Mouse (Mus musculus) stomach, postnatal 0 days (tissue): ENCODE measurements around the gene Zfp51. TPM values are rescaled to one million over a fixed set of nuclear protein-coding genes. Genes with fewer than 3 reads are reported as not detected.
"Not testable (repeated sequence)": the region's sequence is repeated elsewhere in the genome, so short reads cannot be mapped to it uniquely, and the experiment has no call there.

ENCODE experiments used
- ATAC-seq: fragments of 200-750 bp; cut with Nextera tagmentation; 2 replicates; pipeline ENCODE4 v1.8.0; 2017; ENCODE audit not compliant: low FRiP score, low TSS enrichment
- DNase-seq: peaks from one replicate; pipeline ENCODE4 v3.0.0-alpha.2; 2016; ENCODE audit warnings: low spot score
- H3K27ac ChIP-seq: fragments of 300-500 bp; sonication (generic); replicated peaks from 2 replicates; pipeline ENCODE4 v1.5.1; 2014; ENCODE audit warnings: mild to moderate bottlenecking, control low read depth
- H3K27me3 ChIP-seq: fragments of 300-500 bp; sonication (generic); 2 replicates; pipeline ENCODE4 v1.6.1; 2014; ENCODE audit warnings: low read length; ENCODE audit not compliant: control insufficient read depth, insufficient read depth
- H3K36me3 ChIP-seq: fragments of 300-500 bp; sonication (generic); 2 replicates; pipeline ENCODE4 v1.6.1; 2014; ENCODE audit warnings: low read length, mixed read lengths; ENCODE audit not compliant: control insufficient read depth, insufficient read depth
- H3K4me1 ChIP-seq: fragments of 300-500 bp; sonication (generic); replicated peaks from 2 replicates; pipeline ENCODE4 v1.6.1; 2014; ENCODE audit warnings: antibody characterized with exemption; ENCODE audit not compliant: control insufficient read depth, insufficient read depth
- H3K4me2 ChIP-seq: fragments of 300-500 bp; sonication (generic); replicated peaks from 2 replicates; pipeline ENCODE4 v1.6.1; 2014; ENCODE audit warnings: low read depth, mild to moderate bottlenecking, control low read depth, moderate library complexity
- H3K4me3 ChIP-seq: fragments of 300-500 bp; sonication (generic); 2 replicates; pipeline ENCODE4 v1.5.1; 2014; ENCODE audit warnings: low read depth, low read length, control low read depth
- H3K9ac ChIP-seq: fragments of 300-500 bp; sonication (generic); 2 replicates; pipeline ENCODE4 v1.6.1; 2014; ENCODE audit warnings: mild to moderate bottlenecking, low read length, control low read depth, mixed read lengths
- H3K9me3 ChIP-seq: fragments of 300-500 bp; sonication (generic); 2 replicates; pipeline ENCODE4 v1.6.1; 2016; ENCODE audit warnings: low read length; ENCODE audit not compliant: control insufficient read depth
- CTCF ChIP-seq: IDR thresholded peaks from 2 replicates; pipeline ENCODE4 v1.5.1; 2016; ENCODE audit warnings: antibody characterized with exemption, low read depth, mild to moderate bottlenecking, moderate library complexity
- EP300 ChIP-seq: optimal IDR thresholded peaks from 2 replicates; pipeline ENCODE3; 2016; ENCODE audit warnings: antibody characterized with exemption
- WGBS: fragments of 180-500 bp; shearing (Covaris S2); extraction: QIAGEN DNeasy Blood & Tissue Kit; methylation state at CpG from one replicate; pipeline ENCODE4 v1.1.7; 2014; 5-methylcytosine and 5-hydroxymethylcytosine counted together
- polyA plus RNA-seq: library from polyadenylated mRNA; unstranded; fragments of >200 nt; fragmentation: Nextera tagmentation; extraction: Ambion mirVana; gene quantifications from 2 replicates; pipeline ENCODE4 v1.2.1, GENCODE M21; 2015

The Zfp51 gene
- 7.9 and 8.7 TPM in 2 replicates for polyA plus RNA-seq

DNA sequence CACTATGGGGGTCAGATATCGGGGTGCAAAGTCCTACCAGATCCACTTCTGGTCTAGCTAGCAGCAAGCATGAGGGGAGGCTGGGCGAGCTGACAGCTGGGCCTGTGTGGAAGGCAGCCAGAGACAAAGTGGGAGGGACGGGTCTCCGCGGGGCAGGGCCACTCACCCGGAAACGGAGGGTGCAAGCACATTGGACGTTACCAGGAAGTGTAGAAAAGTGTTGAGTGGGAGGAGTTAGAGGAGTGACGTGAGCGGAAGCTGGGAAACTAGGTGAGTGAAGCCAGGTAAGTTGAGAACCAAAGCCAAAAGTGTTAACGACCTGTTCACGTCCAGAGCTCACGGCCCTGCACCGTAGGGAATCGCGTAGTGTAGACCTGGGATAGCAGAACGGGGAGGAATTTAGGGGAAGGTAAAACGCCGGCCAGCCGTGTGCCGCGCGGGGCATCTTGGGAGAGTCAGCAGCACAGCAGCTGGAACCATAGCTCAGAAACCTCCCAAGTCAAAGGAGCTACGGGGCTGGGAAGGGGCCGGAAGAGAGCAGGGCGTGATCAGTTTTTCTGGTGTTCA is at the start of gene Zfp51:
Gene Zfp51, plus strand, starts transcription at position 237 of the 567 bp plus-strand sequence.
- Histone ChIP-seq H3K9me3 (no peaks in the 10 kb centered on the region), H3K9ac (peak within 1 kb of the TSS; percentile 65), H3K4me2 (peak within 1 kb of the TSS; percentile 64), H3K4me1 (0 out of 2 replicates have a peak, but pooled peaks cover 3% of the 10 kb centered on the region), H3K4me3 (peak within 1 kb of the TSS; percentile 56), H3K27ac (peak within 1 kb of the TSS; percentile 94), H3K36me3 (no peaks in the 10 kb centered on the region), H3K27me3 (no peaks in the 10 kb centered on the region)
- peak; percentile 96 for DNase-seq
- TF ChIP-seq CTCF (no peak), EP300 (no peak)
- 0% methylated on average over 26 of the region's 26 CpGs for WGBS
- peak; percentile 100 for ATAC-seq

DNA sequence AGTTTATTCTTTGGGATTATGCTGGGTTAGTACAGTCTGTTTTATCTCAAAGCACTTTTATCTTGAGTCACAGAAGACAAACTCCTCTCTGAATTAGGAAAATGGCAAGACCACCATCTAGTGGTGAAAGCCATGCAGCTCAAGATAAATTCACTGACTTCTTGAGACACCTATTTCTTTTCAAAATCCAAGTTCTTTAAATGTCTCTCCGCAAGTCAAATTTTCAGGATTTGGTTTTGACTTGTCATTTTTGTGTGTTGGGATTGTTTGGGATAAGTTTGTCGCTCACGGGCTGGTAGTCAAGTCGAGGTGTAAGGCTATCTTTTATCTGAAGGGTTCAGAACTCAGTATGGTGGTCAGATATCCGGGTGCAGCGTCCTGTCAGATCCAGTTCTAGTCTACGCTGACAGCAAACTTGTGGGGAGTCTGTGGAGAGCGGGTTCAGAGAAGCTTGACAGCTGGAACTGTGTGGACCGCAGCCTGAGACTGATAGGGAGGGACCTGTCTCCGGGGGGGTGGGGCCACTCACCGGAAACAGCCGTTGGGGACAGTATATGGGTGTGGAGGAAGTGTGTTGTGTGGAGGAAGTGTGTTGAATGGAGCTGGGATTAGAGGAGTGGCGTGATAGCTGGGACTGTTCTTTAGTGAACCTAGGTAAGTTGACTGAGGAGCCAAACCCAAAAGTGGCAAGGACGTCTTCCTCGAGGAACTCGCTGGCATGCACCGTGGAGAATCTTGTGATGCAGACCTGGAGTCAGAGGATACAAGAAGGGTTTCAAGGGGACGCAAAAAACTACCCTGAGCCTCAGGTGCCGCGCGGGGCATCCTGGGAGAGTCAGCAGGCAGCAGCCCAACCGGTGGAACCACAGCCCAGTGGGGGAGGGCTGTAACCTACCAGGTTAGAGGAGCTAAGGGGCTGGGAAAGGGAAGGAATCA is 27.2 kb upstream of the Zfp51 start, which contains the start of gene Zfp54:
Gene Zfp54, plus strand, starts transcription at position 564 of the 936 bp plus-strand sequence.
- peak within 1 kb of the TSS; percentile 64 for H3K9ac ChIP-seq
- TF ChIP-seq CTCF (peak; percentile 91), EP300 (no peak)
- no peaks in the 10 kb centered on the region for H3K9me3 ChIP-seq
- DNase-seq (peak; percentile 90), ATAC-seq (peak; percentile 100)
- H3K4me3 ChIP-seq, result peak within 1 kb of the TSS; percentile 48
- peak within 1 kb of the TSS; percentile 88 for H3K4me2 ChIP-seq
- H3K4me1 ChIP-seq, result no peaks in the 10 kb centered on the region
- H3K36me3 ChIP-seq, result no peaks in the 10 kb centered on the region
- peak within 1 kb of the TSS; percentile 91 for H3K27ac ChIP-seq
- WGBS, result 1% methylated on average over 22 of the region's 22 CpGs
- H3K27me3 ChIP-seq, result no peaks in the 10 kb centered on the region

DNA sequence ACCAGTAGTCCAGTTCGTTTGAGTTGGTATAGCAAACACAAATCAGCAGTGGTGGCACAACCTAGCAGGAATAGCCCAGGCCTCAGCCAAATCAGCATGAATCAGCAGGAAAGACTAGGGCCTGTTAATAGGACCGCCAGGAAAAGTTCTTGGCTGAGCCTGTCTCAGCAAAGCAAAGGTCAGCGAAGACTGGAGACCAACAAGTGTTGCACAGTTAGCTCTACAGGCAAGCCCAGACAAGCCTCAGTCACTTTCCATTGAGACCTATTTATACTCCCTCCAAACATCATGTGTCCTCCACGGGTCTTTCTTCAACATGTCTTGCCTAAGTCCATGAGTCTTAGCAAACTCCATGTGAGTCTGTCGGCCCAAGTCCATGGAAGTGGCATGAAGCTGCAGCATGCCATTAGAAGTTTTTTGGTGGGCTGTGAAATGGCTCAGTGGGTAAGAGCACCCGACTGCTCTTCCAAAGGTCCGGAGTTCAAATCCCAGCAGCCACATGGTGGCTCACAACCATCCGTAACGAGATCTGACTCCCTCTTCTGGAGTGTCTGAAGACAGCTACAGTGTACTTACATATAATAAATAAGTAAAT is 11.3 kb upstream of the Zfp51 start:
- not testable (repeated sequence) for DNase-seq, H3K4me3 ChIP-seq, H3K27me3 ChIP-seq, H3K27ac ChIP-seq, H3K4me2 ChIP-seq, H3K36me3 ChIP-seq, ATAC-seq, H3K4me1 ChIP-seq, H3K9me3 ChIP-seq, H3K9ac ChIP-seq
- WGBS, result 71% methylated on average over 9 of the region's 9 CpGs

DNA sequence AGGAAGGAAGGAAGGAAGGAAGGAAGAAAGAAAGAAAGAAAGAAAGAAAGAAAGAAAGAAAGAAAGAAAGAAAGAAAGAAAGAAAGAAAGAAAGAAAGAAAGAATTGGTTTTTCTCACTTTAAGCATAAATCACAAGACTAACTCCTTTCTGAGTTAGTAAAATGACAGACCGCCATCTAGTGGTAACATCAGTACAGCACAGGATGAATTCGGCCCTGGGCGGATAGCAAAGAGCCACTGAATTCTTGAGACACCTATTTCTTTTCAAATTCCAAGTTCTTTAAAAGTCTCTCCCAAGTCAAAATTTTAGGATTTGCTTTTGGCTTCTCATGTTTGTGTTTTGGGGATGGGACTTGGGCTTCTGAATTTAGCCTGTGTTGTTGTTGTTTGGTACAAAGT is 505 bp upstream of the Zfp51 start:
- no peaks in the 10 kb centered on the region for H3K9me3 ChIP-seq
- H3K36me3 ChIP-seq, result no peaks in the 10 kb centered on the region
- H3K9ac ChIP-seq, result peak overlapping the region; percentile 47
- ATAC-seq (peak; percentile 76), DNase-seq (peak; percentile 69)
- peak overlapping the region; percentile 64 for H3K4me2 ChIP-seq
- H3K4me1 ChIP-seq, result 0 out of 2 replicates have a peak, but pooled peaks cover 3% of the 10 kb centered on the region
- H3K27me3 ChIP-seq, result no peaks in the 10 kb centered on the region
- TF ChIP-seq CTCF, result peak; percentile 84
- no peak for TF ChIP-seq EP300
- H3K27ac ChIP-seq, result peak overlapping the region; percentile 94
- WGBS, result 0% methylated on average over 3 of the region's 3 CpGs
- H3K4me3 ChIP-seq, result peak overlapping the region; percentile 56

- Histone ChIP-seq H3K4me1 (no peaks in the 10 kb centered on the region), H3K4me2 (no peak overlapping the region), H3K9me3 (no peaks in the 10 kb centered on the region), H3K27me3 (no peaks in the 10 kb centered on the region), H3K9ac (no peak overlapping the region), H3K27ac (no peak overlapping the region), H3K36me3 (peaks cover 8% of the 10 kb centered on the region), H3K4me3 (no peak overlapping the region)
- DNase-seq (no peak), ATAC-seq (no peak)
- TF ChIP-seq EP300 (no peak), CTCF (no peak)
- WGBS, result 91% methylated on average over 5 of the region's 5 CpGs
Observed at GRCm38 (mm10) chr17:21463550-21463949, 13.4 kb downstream of the Zfp51 start.
